Mouse (Mus musculus) forebrain, embryonic 12.5 days (tissue): Measurements from ENCODE around the gene Jmy. TPM values are rescaled to one million over a fixed set of nuclear protein-coding genes. Genes with fewer than 3 reads are reported as not detected.

Source experiments
- ATAC-seq: fragments of 200-750 bp; cut with Nextera tagmentation; 2 replicates; pipeline ENCODE4 v1.8.0; 2017; ENCODE audit warnings: moderate TSS enrichment; ENCODE audit not compliant: low FRiP score
- H3K27ac ChIP-seq: fragments of 300-500 bp; sonication (generic); 2 replicates; pipeline ENCODE4 v1.5.1; 2016; ENCODE audit warnings: mild to moderate bottlenecking
- H3K27me3 ChIP-seq: fragments of 300-500 bp; sonication (generic); 2 replicates; pipeline ENCODE4 v1.6.1; 2016; ENCODE audit warnings: mild to moderate bottlenecking
- H3K36me3 ChIP-seq: fragments of 300-500 bp; sonication (generic); replicated peaks from 2 replicates; pipeline ENCODE4 v1.6.1; 2016; ENCODE audit warnings: mild to moderate bottlenecking
- H3K4me1 ChIP-seq: fragments of 300-500 bp; sonication (generic); 2 replicates; pipeline ENCODE4 v1.6.1; 2016
- H3K4me2 ChIP-seq: fragments of 300-500 bp; sonication (generic); 2 replicates; pipeline ENCODE4 v1.6.1; 2016; ENCODE audit warnings: mild to moderate bottlenecking, moderate library complexity
- H3K4me3 ChIP-seq: fragments of 300-500 bp; sonication (generic); replicated peaks from 2 replicates; pipeline ENCODE4 v1.5.1; 2016; ENCODE audit warnings: mild to moderate bottlenecking
- H3K9ac ChIP-seq: fragments of 300-500 bp; sonication (generic); 2 replicates; pipeline ENCODE4 v1.6.1; 2016; ENCODE audit warnings: mild to moderate bottlenecking
- H3K9me3 ChIP-seq: fragments of 300-500 bp; sonication (generic); 2 replicates; pipeline ENCODE4 v1.6.1; 2016
- WGBS: fragments of 180-500 bp; shearing (Covaris S2); methylation state at CpG from one replicate; pipeline ENCODE4 v1.1.7; 2016; 5-methylcytosine and 5-hydroxymethylcytosine counted together
- polyA plus RNA-seq: library from polyadenylated mRNA; unstranded; fragments of >200 nt; fragmentation: Nextera tagmentation; extraction: Ambion mirVana; gene quantifications from 2 replicates; pipeline ENCODE4 v1.2.1, GENCODE M21; 2016

Jmy gene
- polyA plus RNA-seq, 1 experiment from 2014 or later: 8.0 TPM

- Histone ChIP-seq H3K36me3 (peaks cover 3% of the 10 kb centered on the region; the same call in 1 of the 2 replicates), H3K4me2 (no peak overlapping the region), H3K9me3 (no peaks in the 10 kb centered on the region), H3K9ac (no peak overlapping the region), H3K4me3 (no peak overlapping the region), H3K4me1 (no peaks in the 10 kb centered on the region), H3K27ac (no peak overlapping the region), H3K27me3 (no peaks in the 10 kb centered on the region)
- 80% methylated on average over 7 of the region's 7 CpGs for WGBS
- ATAC-seq: no peak
These were observed 110.9 kb downstream of the Jmy start for GRCm38 (mm10) chr13:93388594-93389241.

DNA sequence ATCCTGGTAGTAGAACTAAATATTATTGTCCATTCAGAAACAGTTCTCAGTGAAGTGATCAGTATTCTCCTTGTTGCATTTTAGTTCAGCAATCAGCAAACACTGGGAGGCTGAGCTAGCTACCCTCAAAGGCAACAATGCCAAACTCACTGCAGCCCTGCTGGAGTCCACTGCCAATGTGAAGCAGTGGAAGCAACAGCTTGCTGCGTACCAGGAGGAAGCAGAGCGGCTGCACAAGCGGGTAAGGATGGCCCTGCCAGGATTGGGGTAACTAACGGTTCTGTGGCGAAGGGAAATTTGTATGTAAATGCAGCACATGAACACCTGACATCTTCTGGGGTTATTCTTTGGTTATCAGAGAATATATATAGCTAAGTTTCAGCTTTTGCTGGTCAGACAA, 112.2 kb downstream of the Jmy start:
- Histone ChIP-seq H3K27me3 (no peaks in the 10 kb centered on the region), H3K36me3 (0 out of 2 replicates have a peak, but pooled peaks cover 3% of the 10 kb centered on the region), H3K4me3 (no peak overlapping the region), H3K27ac (no peak overlapping the region), H3K4me1 (no peaks in the 10 kb centered on the region), H3K4me2 (no peak overlapping the region), H3K9me3 (no peaks in the 10 kb centered on the region), H3K9ac (no peak overlapping the region)
- WGBS: 74% methylated on average over 5 of the region's 5 CpGs
- ATAC-seq: no peak

DNA sequence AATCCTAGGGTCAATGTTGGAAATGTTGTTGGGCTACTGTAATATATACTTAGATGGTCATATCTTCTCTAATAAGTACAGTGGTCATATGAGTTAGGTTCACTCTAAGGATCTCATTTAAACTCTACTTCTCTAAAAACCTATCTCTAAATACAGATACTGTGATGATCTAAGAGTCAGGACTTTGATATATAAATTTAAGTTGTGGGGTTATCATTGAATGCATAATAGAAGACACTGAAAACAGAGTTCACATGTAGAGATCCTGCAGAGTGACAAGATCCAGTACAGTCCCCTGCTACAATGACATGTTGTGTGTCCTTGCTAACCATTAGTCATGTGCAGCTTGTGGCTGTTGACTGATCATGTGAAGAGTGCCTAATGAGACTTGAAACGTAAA, 114.5 kb downstream of the Jmy start:
- no peaks in the 10 kb centered on the region for H3K27me3 ChIP-seq
- WGBS: 88% methylated on average over 1 of the region's 1 CpGs

DNA sequence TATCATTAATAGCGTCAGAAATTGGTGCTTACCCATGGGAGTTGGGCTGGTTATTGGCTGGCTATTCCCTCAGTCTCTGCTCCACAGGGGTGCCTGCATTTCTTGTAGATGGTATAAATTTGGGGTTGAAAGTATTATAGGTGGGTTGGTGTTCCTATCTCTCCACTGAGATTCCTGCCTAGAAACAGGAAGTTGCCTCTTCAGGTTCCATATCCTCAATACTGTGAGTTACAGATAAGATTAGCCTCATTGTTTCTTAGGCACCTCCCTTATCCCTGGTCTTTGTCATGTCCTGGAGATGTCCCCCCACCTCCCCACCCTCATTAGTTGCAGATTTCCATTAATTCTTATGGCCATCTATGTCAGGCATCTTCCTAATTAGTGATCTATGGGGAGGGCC, 115.1 kb downstream of the Jmy start:
- Histone ChIP-seq H3K4me1 (no peaks in the 10 kb centered on the region), H3K4me2 (no peak overlapping the region), H3K36me3 (no peaks in the 10 kb centered on the region), H3K27me3 (no peaks in the 10 kb centered on the region), H3K9ac (no peak overlapping the region), H3K27ac (no peak overlapping the region), H3K9me3 (no peaks in the 10 kb centered on the region), H3K4me3 (no peak overlapping the region)
- 72% methylated on average over 1 of the region's 1 CpGs for WGBS
- no peak for ATAC-seq

More for the DNA sequence above, 114.5 kb downstream of the Jmy start:
- no peak for ATAC-seq
- Histone ChIP-seq H3K27ac (no peak overlapping the region), H3K9ac (no peak overlapping the region), H3K4me1 (no peaks in the 10 kb centered on the region), H3K9me3 (no peaks in the 10 kb centered on the region), H3K4me3 (no peak overlapping the region), H3K4me2 (no peak overlapping the region), H3K36me3 (no peaks in the 10 kb centered on the region)

DNA sequence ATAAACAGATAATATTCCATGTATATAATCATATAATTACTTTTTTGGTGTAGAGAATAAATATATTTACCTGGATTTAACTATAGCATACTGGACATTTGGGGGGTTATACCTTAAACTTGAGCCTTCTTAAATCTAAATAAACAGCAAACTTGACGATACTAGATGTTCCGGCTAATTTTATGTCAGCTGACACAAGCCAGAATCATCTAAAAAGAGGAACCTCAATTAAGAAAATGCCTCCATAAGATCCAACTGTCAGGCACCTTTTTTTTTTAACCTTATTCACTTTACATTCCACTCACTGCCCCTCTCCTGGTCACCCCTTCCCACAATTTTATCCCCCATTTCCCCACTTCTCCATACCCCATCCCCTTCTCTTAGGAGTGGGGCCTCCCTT, 116.0 kb downstream of the Jmy start:
- no peak overlapping the region for H3K4me3 ChIP-seq
- no peaks in the 10 kb centered on the region for H3K27me3 ChIP-seq
- no peak overlapping the region for H3K4me2 ChIP-seq
- no peaks in the 10 kb centered on the region for H3K36me3 ChIP-seq
- H3K9me3 ChIP-seq: no peaks in the 10 kb centered on the region
- no peak overlapping the region for H3K27ac ChIP-seq
- 93% methylated on average over 2 of the region's 2 CpGs for WGBS
- H3K4me1 ChIP-seq: no peaks in the 10 kb centered on the region
- ATAC-seq: no peak
- no peak overlapping the region for H3K9ac ChIP-seq

GRCm38 (mm10) chr13:93383092-93383491, 116.5 kb downstream of the Jmy start:
- no peak overlapping the region for H3K27ac ChIP-seq
- no peak for ATAC-seq
- no peaks in the 10 kb centered on the region for H3K27me3 ChIP-seq
- H3K36me3 ChIP-seq: no peaks in the 10 kb centered on the region
- H3K4me2 ChIP-seq: no peak overlapping the region
- H3K9me3 ChIP-seq: no peaks in the 10 kb centered on the region
- H3K4me3 ChIP-seq: no peak overlapping the region
- 91% methylated on average over 5 of the region's 5 CpGs for WGBS
- H3K4me1 ChIP-seq: no peaks in the 10 kb centered on the region
- H3K9ac ChIP-seq: no peak overlapping the region

GRCm38 (mm10) chr13:93381301-93381700, 118.3 kb downstream of the Jmy start:
- 93% methylated on average over 1 of the region's 1 CpGs for WGBS
- Histone ChIP-seq H3K4me2 (no peak overlapping the region), H3K27me3 (no peaks in the 10 kb centered on the region), H3K4me1 (no peaks in the 10 kb centered on the region), H3K27ac (no peak overlapping the region), H3K4me3 (no peak overlapping the region), H3K9ac (no peak overlapping the region), H3K9me3 (no peaks in the 10 kb centered on the region), H3K36me3 (no peaks in the 10 kb centered on the region)
- no peak for ATAC-seq

DNA sequence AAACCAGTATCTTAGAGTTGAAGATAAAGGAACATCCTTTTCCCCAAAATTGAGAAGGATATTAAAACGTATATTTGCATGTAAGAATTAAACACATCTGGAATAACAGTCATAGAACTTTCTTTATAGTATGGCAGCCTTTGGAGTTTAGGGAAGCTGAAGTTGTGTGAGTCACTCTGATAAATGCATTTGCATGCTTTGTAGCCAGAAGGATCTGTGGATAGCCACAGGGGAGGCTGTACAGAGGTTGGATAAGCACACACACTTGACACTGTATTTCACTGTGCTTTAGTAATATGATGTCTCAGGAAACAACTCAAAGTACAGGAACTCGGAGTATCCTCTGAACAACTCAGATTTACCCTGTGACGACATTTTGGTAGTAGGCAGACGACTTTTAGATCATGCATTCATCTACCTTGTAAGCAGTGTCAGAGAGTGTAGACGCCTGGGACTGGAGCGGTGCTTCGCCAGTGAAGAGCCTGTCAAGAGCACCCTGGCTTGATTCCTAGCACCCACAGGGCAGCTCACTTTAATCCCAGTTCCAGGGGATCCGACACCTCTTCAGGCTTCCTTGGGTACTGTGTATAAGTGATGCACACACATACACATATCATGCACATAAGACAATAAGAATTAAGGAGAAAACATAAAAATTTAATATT, 119.1 kb downstream of the Jmy start:
- Histone ChIP-seq H3K9me3 (no peaks in the 10 kb centered on the region), H3K27me3 (no peaks in the 10 kb centered on the region), H3K9ac (no peak overlapping the region), H3K4me3 (no peak overlapping the region), H3K4me1 (no peaks in the 10 kb centered on the region), H3K4me2 (no peak overlapping the region), H3K27ac (no peak overlapping the region), H3K36me3 (no peaks in the 10 kb centered on the region)
- no peak for ATAC-seq
- 93% methylated on average over 8 of the region's 8 CpGs for WGBS

Other genes with a start within 250 kb of the Jmy start
- gene Homer1, start 200.2 kb downstream of the Jmy start, polyA plus RNA-seq: 14.3 and 16.2 TPM in 2 replicates
- gene Bhmt, start 138.2 kb upstream of the Jmy start, polyA plus RNA-seq: 0.09 and 0.18 TPM in 2 replicates
- gene Bhmt2, start 174.5 kb upstream of the Jmy start, polyA plus RNA-seq: not detected in 2 replicates
- gene Dmgdh, start 174.6 kb upstream of the Jmy start, polyA plus RNA-seq: 0.08 TPM in 1 of 2 replicates, not detected in the other